Mouse (Mus musculus) CH12.LX (cell line): Measurements from ENCODE around the gene Nfu1. TPM values are rescaled to one million over a fixed set of nuclear protein-coding genes. Genes with fewer than 3 reads are reported as not detected.

Experiments used
- DNase-seq: peaks from one replicate; pipeline ENCODE4 v3.0.0-alpha.2; 2013; ENCODE audit errors: extremely low read depth
- H3K27ac ChIP-seq: 2 replicates; pipeline ENCODE4 v1.5.1; 2012; ENCODE audit warnings: low read depth, mild to moderate bottlenecking, control low read depth, moderate library complexity; ENCODE audit not compliant: insufficient read depth
- H3K27me3 ChIP-seq: replicated peaks from 2 replicates; pipeline ENCODE3; 2012; ENCODE audit warnings: inconsistent platforms
- H3K36me3 ChIP-seq, 2 experiments: replicated peaks in 1 of 2; 2 replicates each; pipeline versions ENCODE3 to v1.6.1; 2012; ENCODE audit warnings: inconsistent platforms in 1 of 2, low read length in 1 of 2, mild to moderate bottlenecking in 1 of 2, mixed read lengths in 1 of 2, moderate library complexity in 1 of 2; ENCODE audit not compliant: control insufficient read depth in 1 of 2, insufficient read depth in 1 of 2
- H3K4me1 ChIP-seq, 2 experiments: 2 replicates each; pipeline ENCODE4 v1.6.1; 2012; ENCODE audit warnings: inconsistent platforms in 1 of 2, moderate library complexity in 1 of 2; ENCODE audit not compliant: insufficient read depth in 2 of 2, control insufficient read depth in 1 of 2
- H3K4me2 ChIP-seq: 2 replicates; pipeline ENCODE4 v1.6.1; 2012; ENCODE audit warnings: low read depth, mild to moderate bottlenecking, control low read depth; ENCODE audit not compliant: poor library complexity, insufficient read depth, severe bottlenecking
- H3K4me3 ChIP-seq, 3 experiments: fragments of 150-350 bp in 1 of 3; sonication (generic) in 1 of 3; replicated peaks in 1 of 3; 2 replicates each; pipeline versions ENCODE3 to v1.5.1; 2011 to 2012; ENCODE audit warnings: low read depth in 2 of 3, low read length in 2 of 3, mild to moderate bottlenecking in 2 of 3, moderate library complexity in 2 of 3, control low read depth in 1 of 3, improper control_type of control experiment in 1 of 3, inconsistent platforms in 1 of 3, mixed read lengths in 1 of 3; ENCODE audit not compliant: poor library complexity in 1 of 3
- H3K79me2 ChIP-seq: replicated peaks from 2 replicates; pipeline ENCODE4 v1.6.1; 2012; ENCODE audit warnings: mild to moderate bottlenecking, moderate library complexity; ENCODE audit not compliant: control insufficient read depth, poor library complexity, insufficient read depth, severe bottlenecking; ENCODE audit errors: extremely low read depth
- H3K9ac ChIP-seq: 2 replicates; pipeline ENCODE4 v1.6.1; 2012; ENCODE audit warnings: low read depth, mild to moderate bottlenecking, control low read depth, moderate library complexity; ENCODE audit not compliant: insufficient read depth
- H3K9me3 ChIP-seq: replicated peaks from 2 replicates; pipeline ENCODE3; 2012; ENCODE audit warnings: low read length, inconsistent platforms, mixed read lengths
- BHLHE40 ChIP-seq: IDR thresholded peaks from 2 replicates; pipeline ENCODE4 v1.6.1; 2011; ENCODE audit warnings: mild to moderate bottlenecking, low read depth, low read length, improper control_type of control experiment
- CHD1 ChIP-seq: IDR thresholded peaks from 2 replicates; pipeline ENCODE4 v1.6.1; 2012; ENCODE audit warnings: low read depth, low read length, improper control_type of control experiment, inconsistent platforms
- CHD2 ChIP-seq: IDR thresholded peaks from 2 replicates; pipeline ENCODE4 v1.6.1; 2011; ENCODE audit warnings: low read length, improper control_type of control experiment
- CTCF ChIP-seq, 2 experiments: IDR thresholded peaks in 1 of 2; conservative IDR thresholded peaks in 1 of 2; 2 replicates each; pipeline ENCODE4 v1.5.1; 2011 to 2012; ENCODE audit warnings: low read depth in 2 of 2, low read length in 2 of 2, improper control_type of control experiment in 1 of 2, inconsistent platforms in 1 of 2, mild to moderate bottlenecking in 1 of 2, moderate library complexity in 1 of 2
- E2F4 ChIP-seq: IDR thresholded peaks from 2 replicates; pipeline ENCODE4 v1.6.1; 2011; ENCODE audit warnings: low read depth, low read length, improper control_type of control experiment; ENCODE audit not compliant: insufficient replicate concordance
- ELF1 ChIP-seq: IDR thresholded peaks from 2 replicates; pipeline ENCODE4 v1.6.1; 2014; ENCODE audit warnings: low read depth, mild to moderate bottlenecking, inconsistent platforms, low read length, improper control_type of control experiment
- EP300 ChIP-seq: IDR thresholded peaks from 2 replicates; pipeline ENCODE4 v1.6.1; 2011; ENCODE audit warnings: low read length, improper control_type of control experiment
- ETS1 ChIP-seq: conservative IDR thresholded peaks from 2 replicates; pipeline ENCODE4 v1.6.1; 2012; ENCODE audit warnings: low read depth, mild to moderate bottlenecking, inconsistent platforms, low read length, improper control_type of control experiment, moderate library complexity
- GABPA ChIP-seq: IDR thresholded peaks from 2 replicates; pipeline ENCODE4 v1.6.1; 2012; ENCODE audit warnings: low read depth, low read length, improper control_type of control experiment, inconsistent platforms; ENCODE audit not compliant: insufficient replicate concordance
- HCFC1 ChIP-seq: IDR thresholded peaks from 2 replicates; pipeline ENCODE4 v1.6.1; 2012; ENCODE audit warnings: low read depth, mild to moderate bottlenecking, inconsistent platforms, low read length, improper control_type of control experiment
- IRF4 ChIP-seq: IDR thresholded peaks from 2 replicates; pipeline ENCODE4 v1.6.1; 2014; ENCODE audit warnings: low read depth, mild to moderate bottlenecking, inconsistent platforms, low read length, improper control_type of control experiment
- JUN ChIP-seq: IDR thresholded peaks from 2 replicates; pipeline ENCODE4 v1.6.1; 2011; ENCODE audit warnings: low read depth, mild to moderate bottlenecking, low read length, improper control_type of control experiment, moderate library complexity; ENCODE audit not compliant: insufficient read depth
- JUND ChIP-seq: conservative IDR thresholded peaks from 2 replicates; pipeline ENCODE4 v1.6.1; 2011; ENCODE audit warnings: low read depth, low read length, improper control_type of control experiment
- KAT2A ChIP-seq: IDR thresholded peaks from 2 replicates; pipeline ENCODE4 v1.6.1; 2012; ENCODE audit warnings: low read length, improper control_type of control experiment, inconsistent platforms; ENCODE audit not compliant: insufficient replicate concordance
- MAFK ChIP-seq: IDR thresholded peaks from 2 replicates; pipeline ENCODE4 v1.6.1; 2011; ENCODE audit warnings: low read length, improper control_type of control experiment; ENCODE audit not compliant: insufficient replicate concordance
- MAX ChIP-seq: IDR thresholded peaks from 2 replicates; pipeline ENCODE4 v1.6.1; 2011; ENCODE audit warnings: low read length, improper control_type of control experiment
- MAZ ChIP-seq: IDR thresholded peaks from 2 replicates; pipeline ENCODE4 v1.6.1; 2012; ENCODE audit warnings: low read depth, mild to moderate bottlenecking, inconsistent platforms, low read length, improper control_type of control experiment, moderate library complexity
- MEF2A ChIP-seq: IDR thresholded peaks from 2 replicates; pipeline ENCODE4 v1.6.1; 2014; ENCODE audit warnings: low read depth, mild to moderate bottlenecking, inconsistent platforms, low read length, improper control_type of control experiment, borderline replicate concordance
- MXI1 ChIP-seq: IDR thresholded peaks from 2 replicates; pipeline ENCODE4 v1.6.1; 2011; ENCODE audit warnings: mild to moderate bottlenecking, low read depth, low read length, improper control_type of control experiment
- MYC ChIP-seq: IDR thresholded peaks from 2 replicates; pipeline ENCODE4 v1.6.1; 2011; ENCODE audit warnings: low read depth, mild to moderate bottlenecking, improper control_type of control experiment, low read length
- NELFE ChIP-seq: IDR thresholded peaks from 2 replicates; pipeline ENCODE4 v1.6.1; 2011; ENCODE audit warnings: low read depth, low read length, improper control_type of control experiment
- NRF1 ChIP-seq: IDR thresholded peaks from 2 replicates; pipeline ENCODE4 v1.6.1; 2014; ENCODE audit warnings: low read depth, mild to moderate bottlenecking, inconsistent platforms, low read length, improper control_type of control experiment, moderate library complexity
- PAX5 ChIP-seq: IDR thresholded peaks from 2 replicates; pipeline ENCODE4 v1.6.1; 2012; ENCODE audit warnings: low read length, inconsistent platforms, mixed read lengths
- POLR2A ChIP-seq: IDR thresholded peaks from 2 replicates; pipeline ENCODE4 v1.6.1; 2011; ENCODE audit warnings: low read depth, mild to moderate bottlenecking, improper control_type of control experiment, low read length
- POLR2AphosphoS2 ChIP-seq: IDR thresholded peaks from 2 replicates; pipeline ENCODE4 v1.6.1; 2011; ENCODE audit warnings: low read depth, low read length, improper control_type of control experiment
- RAD21 ChIP-seq: IDR thresholded peaks from 2 replicates; pipeline ENCODE4 v1.6.1; 2011; ENCODE audit warnings: low read depth, mild to moderate bottlenecking, low read length, improper control_type of control experiment, moderate library complexity
- RCOR1 ChIP-seq: conservative IDR thresholded peaks from 2 replicates; pipeline ENCODE4 v1.6.1; 2012; ENCODE audit warnings: low read depth, mild to moderate bottlenecking, inconsistent platforms, low read length, improper control_type of control experiment
- SIN3A ChIP-seq: IDR thresholded peaks from 2 replicates; pipeline ENCODE4 v1.6.1; 2012; ENCODE audit warnings: low read length, improper control_type of control experiment, inconsistent platforms
- SMC3 ChIP-seq: IDR thresholded peaks from 2 replicates; pipeline ENCODE4 v1.6.1; 2011; ENCODE audit warnings: low read depth, low read length, improper control_type of control experiment
- TBP ChIP-seq: conservative IDR thresholded peaks from 2 replicates; pipeline ENCODE4 v1.6.1; 2011; ENCODE audit warnings: low read depth, low read length, improper control_type of control experiment
- TCF12 ChIP-seq: IDR thresholded peaks from 2 replicates; pipeline ENCODE4 v1.6.1; 2014; ENCODE audit warnings: low read depth, mild to moderate bottlenecking, inconsistent platforms, low read length, improper control_type of control experiment
- UBTF ChIP-seq: IDR thresholded peaks from 2 replicates; pipeline ENCODE4 v1.6.1; 2012; ENCODE audit warnings: low read depth, mild to moderate bottlenecking, inconsistent platforms, low read length, improper control_type of control experiment, moderate library complexity
- USF1 ChIP-seq: IDR thresholded peaks from 2 replicates; pipeline ENCODE4 v1.6.1; 2014; ENCODE audit warnings: low read depth, mild to moderate bottlenecking, inconsistent platforms, low read length, improper control_type of control experiment
- USF2 ChIP-seq: conservative IDR thresholded peaks from 2 replicates; pipeline ENCODE4 v1.6.1; 2011; ENCODE audit warnings: low read depth, low read length, improper control_type of control experiment
- ZC3H11A ChIP-seq: IDR thresholded peaks from 2 replicates; pipeline ENCODE4 v1.6.1; 2012; ENCODE audit warnings: low read depth, mild to moderate bottlenecking, inconsistent platforms, low read length, improper control_type of control experiment
- ZKSCAN1 ChIP-seq: IDR thresholded peaks from 2 replicates; pipeline ENCODE4 v1.6.1; 2012; ENCODE audit warnings: low read depth, inconsistent platforms, low read length, improper control_type of control experiment, borderline replicate concordance
- ZMIZ1 ChIP-seq: IDR thresholded peaks from 2 replicates; pipeline ENCODE4 v1.6.1; 2012; ENCODE audit warnings: low read depth, mild to moderate bottlenecking, inconsistent platforms, low read length, improper control_type of control experiment
- ZNF384 ChIP-seq: IDR thresholded peaks from 2 replicates; pipeline ENCODE4 v1.6.1; 2012; ENCODE audit warnings: low read depth, low read length, improper control_type of control experiment, inconsistent platforms
- dilution Hi-C: fragments of 300-500 bp; cut with MboI; formaldehyde crosslinking; loops from 2 replicates; pipeline ENCODE4 v1.14.3; 2020; ENCODE audit warnings: low sequenced_read_pairs; ENCODE audit not compliant: extremely low pct_unique_long_range_greater_than_20kb, extremely low pct_ligation_motif_present
- in situ Hi-C: fragments of 300-500 bp; cut with MboI; formaldehyde crosslinking; loops from 3 replicates; pipeline ENCODE4 v1.14.3; 2019; ENCODE audit warnings: low sequenced_read_pairs, low pct_ligation_motif_present, low pct_unique_long_range_greater_than_20kb, mixed read lengths
- polyA plus RNA-seq: library from polyadenylated mRNA; unstranded; fragments of >175 nt; gene quantifications from 2 replicates; pipeline ENCODE4 v1.2.1, GENCODE M21; 2012; ENCODE audit warnings: low read depth; ENCODE audit not compliant: insufficient read length
- total RNA-seq, 2 experiments: library from RNA; depleted of rRNA; stranded (reverse); fragments of 300-350 nt in 1 of 2; fragments of >200 nt in 1 of 2; gene quantifications; 2 replicates each; pipeline ENCODE4 v1.2.3; 2012 to 2014

Gene Nfu1
- total and polyA plus RNA-seq, 3 experiments = 109 to 195 (median 133) TPM

- in situ Hi-C loops (no loop called here), dilution Hi-C loops (no loop called here)
- Histone ChIP-seq H3K27me3 (no peaks in the 10 kb centered on the region), H3K4me1 (peaks cover 28 to 73% of the 10 kb centered on the region in 2 experiments), H3K79me2 (peaks cover 2% of the 10 kb centered on the region; the same call in 1 of the 2 replicates), H3K4me3 (no peak overlapping the region), H3K36me3 (peaks cover 34 to 84% of the 10 kb centered on the region in 2 experiments), H3K27ac (peak overlapping the region; percentile 90), H3K9ac (peak overlapping the region; percentile 36), H3K9me3 (no peaks in the 10 kb centered on the region), H3K4me2 (peak overlapping the region; percentile 37)
- DNase-seq = peak; percentile 82
- TF ChIP-seq HCFC1 = peak; percentile 39; the same call in 1 of the 2 replicates
- TF ChIP-seq UBTF = no peak
- no peak for TF ChIP-seq ZNF384
- no peak for TF ChIP-seq USF1
- no peak for TF ChIP-seq GABPA
- peak; percentile 95 for TF ChIP-seq MEF2A
- no peak for TF ChIP-seq POLR2AphosphoS2
- TF ChIP-seq MXI1 = no peak
- 0 out of 2 replicates have a peak, but pooled peaks have one; percentile 4 for TF ChIP-seq SMC3
- TF ChIP-seq NRF1 = no peak
- no peak for TF ChIP-seq ELF1
- TF ChIP-seq MAZ = peak; percentile 75; the same call in 1 of the 2 replicates
- no peak; the same call in none of the 2 replicates for TF ChIP-seq CHD2
- no peak for TF ChIP-seq PAX5
- 0 out of 2 replicates have a peak, but pooled peaks have one; percentile 20 for TF ChIP-seq POLR2A
- peak; percentile 95 for TF ChIP-seq IRF4
- TF ChIP-seq JUN = peak; percentile 76
- TF ChIP-seq USF2 = no peak
- peak; percentile 49; the same call in 1 of the 2 replicates for TF ChIP-seq MAX
- TF ChIP-seq ZC3H11A = no peak
- TF ChIP-seq MAFK = 0 out of 2 replicates have a peak, but pooled peaks have one; percentile 59
- no peak for TF ChIP-seq MYC
- TF ChIP-seq ZMIZ1 = peak; percentile 37; the same call in 1 of the 2 replicates
- TF ChIP-seq ETS1 = peak; percentile 90
- no peak for TF ChIP-seq KAT2A
- no peak for TF ChIP-seq ZKSCAN1
- TF ChIP-seq SIN3A = peak; percentile 56
- TF ChIP-seq CHD1 = peak; percentile 99
- peak; percentile 86 for TF ChIP-seq TCF12
- TF ChIP-seq E2F4 = no peak
- peak; percentile 95 for TF ChIP-seq EP300
- peak; percentile 57 for TF ChIP-seq JUND
- peak; percentile 78 for TF ChIP-seq RCOR1
- TF ChIP-seq BHLHE40 = peak; percentile 77
- TF ChIP-seq RAD21 = no peak; the same call in 1 of the 2 replicates
- TF ChIP-seq TBP = no peak
- no peak for TF ChIP-seq CTCF (conservative IDR thresholded peaks at IDR 0.05 in 1 of 2, IDR thresholded peaks at IDR 0.05 in 1 of 2; ENCODE audit: low read depth in 2 of 2, low read length in 2 of 2)
- no peak for TF ChIP-seq NELFE
These were observed 60.3 kb downstream of the Nfu1 start for GRCm38 (mm10) chr6:87069195-87069900.
